Mouse (Mus musculus): ENCODE measurements around the gene Mettl6.
A peak's percentile ranks its signal among the peaks of the same experiment; 100 is the strongest.

Gene Mettl6

DNA sequence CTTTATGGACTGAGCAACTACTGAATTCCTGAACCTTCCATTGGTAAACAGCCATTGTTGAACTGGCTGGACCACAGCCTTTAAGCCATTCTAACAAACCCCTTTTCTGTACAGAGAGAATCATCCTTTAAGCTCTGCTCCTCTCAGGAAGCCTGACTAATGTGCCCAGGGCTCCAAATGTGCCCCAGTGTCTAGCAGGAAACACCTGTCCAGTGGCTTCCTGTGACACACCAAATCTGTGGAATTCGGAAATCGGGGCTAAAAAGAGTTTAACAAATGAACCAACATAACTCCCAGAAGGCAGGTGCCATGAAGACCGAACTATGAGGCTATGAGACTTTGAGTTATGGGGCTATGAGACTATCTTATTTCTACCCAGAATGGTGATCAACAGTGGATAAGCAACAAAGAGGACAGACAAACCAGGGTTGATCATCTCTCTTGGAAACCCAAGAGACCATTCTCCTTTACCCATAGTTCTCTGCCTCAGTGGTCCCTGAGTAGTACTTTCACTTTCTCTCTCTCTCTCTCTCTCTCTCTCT, 63.0 kb downstream of the Mettl6 start:
- DNase-seq = no peak

DNA sequence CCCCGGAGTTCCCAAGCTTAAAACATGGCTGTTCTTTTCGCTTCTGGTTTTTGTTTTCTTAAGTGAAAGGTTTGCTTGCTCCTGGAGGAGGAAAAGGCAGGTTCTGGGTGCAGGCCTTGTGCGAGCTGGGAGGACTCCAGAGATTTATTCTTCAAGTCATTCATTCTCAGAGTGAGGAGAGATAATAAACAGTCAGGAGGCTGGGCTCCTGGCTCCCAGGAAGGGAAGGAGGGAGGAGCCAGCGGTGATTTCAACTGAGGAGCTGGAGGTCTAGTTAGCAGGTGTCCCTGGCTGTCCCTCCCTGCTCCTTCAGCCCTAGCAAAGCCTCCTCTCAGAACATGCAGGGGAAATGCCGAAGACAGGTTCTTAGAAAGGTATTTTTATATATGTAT, 65.8 kb downstream of the Mettl6 start:
- DNase-seq = no peak

DNA sequence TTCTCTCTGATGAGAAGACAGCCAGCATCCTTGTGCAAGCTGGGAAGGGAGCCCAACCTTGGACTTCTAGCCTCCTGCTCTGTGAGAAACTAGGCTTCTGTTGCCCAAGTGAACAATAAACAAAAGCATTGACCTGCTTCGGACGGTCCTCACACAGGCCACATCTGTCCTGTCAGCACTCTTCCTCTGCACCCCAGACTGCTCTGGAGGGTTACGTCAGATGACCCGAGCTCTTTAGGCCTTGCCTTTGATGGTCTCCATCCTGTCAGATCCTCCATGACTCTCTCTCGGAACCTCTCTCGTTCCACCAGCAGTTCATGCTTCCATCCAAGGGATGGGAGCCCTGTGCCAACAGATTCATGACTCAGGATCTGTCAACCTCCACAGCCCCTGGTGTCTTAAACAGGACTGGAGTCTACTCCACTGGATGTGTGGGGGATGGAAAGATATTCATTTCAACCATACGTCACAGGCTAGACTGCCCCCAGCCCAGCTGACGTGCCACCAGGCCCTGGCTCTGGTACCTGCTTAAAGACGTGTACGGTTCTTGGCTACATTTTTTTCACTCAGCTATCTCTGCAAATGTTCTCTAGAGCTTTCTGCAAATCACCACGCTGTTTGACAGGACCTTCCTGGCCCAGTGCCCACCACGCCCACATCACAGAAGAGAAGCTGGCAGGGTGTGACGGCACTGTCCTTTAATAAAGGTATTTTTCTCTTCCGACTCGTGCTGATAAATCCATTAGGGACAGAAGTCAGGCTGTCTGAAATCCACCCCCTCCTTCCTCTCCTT, 66.4 kb downstream of the Mettl6 start:
- DNase-seq = peak; percentile 84
